Mouse (Mus musculus) testis, postnatal 14 days (tissue): ENCODE results near the gene Cenps.
"Not testable (repeated sequence)": the region's sequence is repeated elsewhere in the genome, so short reads cannot be mapped to it uniquely, and the experiment has no call there.

Experiments used
- DNase-seq: peaks from one replicate; pipeline ENCODE4 v3.0.0; 2021; ENCODE audit warnings: low spot score

Gene Cenps

GRCm38 (mm10) chr4:149119978-149120562, 17.4 kb downstream of the Cenps start:
- DNase-seq: not testable (repeated sequence)

- DNase-seq: peak; percentile 92
Measured at GRCm38 (mm10) chr4:149103875-149104561, 33.4 kb downstream of the Cenps start, which contains the start of gene Dffa. TSS of gene Dffa (plus strand) at chr4:149104146.

- DNase-seq: no peak
Measured at GRCm38 (mm10) chr4:149101456-149101855, 36.0 kb downstream of the Cenps start.

GRCm38 (mm10) chr4:149100449-149100848, 37.0 kb downstream of the Cenps start:
- DNase-seq: not testable (repeated sequence)

GRCm38 (mm10) chr4:149099369-149100017, 37.9 kb downstream of the Cenps start, which contains the start of gene Pex14:
TSS of gene Pex14 (minus strand) at chr4:149099876.
- peak; percentile 95 for DNase-seq

GRCm38 (mm10) chr4:149098571-149098970, 38.9 kb downstream of the Cenps start:
- no peak for DNase-seq

GRCm38 (mm10) chr4:149097956-149098355, 39.5 kb downstream of the Cenps start:
- DNase-seq: no peak

GRCm38 (mm10) chr4:149091364-149091763, 46.1 kb downstream of the Cenps start:
- no peak for DNase-seq

GRCm38 (mm10) chr4:149085381-149085780, 52.0 kb downstream of the Cenps start:
- no peak for DNase-seq

- peak; percentile 79 for DNase-seq
Measured at GRCm38 (mm10) chr4:149081528-149081927, 55.9 kb downstream of the Cenps start.

- no peak for DNase-seq
Measured at GRCm38 (mm10) chr4:149080111-149080510, 57.3 kb downstream of the Cenps start.

GRCm38 (mm10) chr4:149079629-149080028, 57.8 kb downstream of the Cenps start:
- DNase-seq: no peak

GRCm38 (mm10) chr4:149078261-149078660, 59.2 kb downstream of the Cenps start:
- DNase-seq: no peak
